Mouse (Mus musculus) spleen, embryonic (tissue): Measurements from ENCODE around the gene Cdk17.

Experiments used
- CTCF ChIA-PET: fragments of 350-600 bp; sonication (Branson Sonifier 250); formaldehyde crosslinking; loops from one replicate; lab custom pipeline; 2022; lab: Charles Lee

The Cdk17 gene

GRCm38 (mm10) chr10:93165416-93166381, 5.0 kb downstream of the Cdk17 start:
- CTCF ChIA-PET: interaction anchor here (0.7 kb wide), 1 partner anchor 112 kb away, joined by 3 read pairs; no protein-coding TSS in a partner anchor

GRCm38 (mm10) chr10:93166382-93166769, 5.7 kb downstream of the Cdk17 start:
- CTCF ChIA-PET: no interaction called here

GRCm38 (mm10) chr10:93167311-93167710, 6.6 kb downstream of the Cdk17 start:
- CTCF ChIA-PET: interaction anchor here (0.6 to 0.8 kb wide), 5 partner anchors 13 to 1694 kb away, joined by 3 to 14 read pairs (median 5); no protein-coding TSS in a partner anchor

- CTCF ChIA-PET: interaction anchor here (0.8 kb wide), 1 partner anchor 12 kb away, joined by 3 read pairs; no protein-coding TSS in a partner anchor
These were observed 7.4 kb downstream of the Cdk17 start for GRCm38 (mm10) chr10:93168067-93168466.

GRCm38 (mm10) chr10:93171182-93171855, 10.6 kb downstream of the Cdk17 start:
- CTCF ChIA-PET: interaction anchor here (1.4 to 2.4 kb wide), 2 partner anchors 10 to 14 kb away, joined by 4 to 6 read pairs; partner anchors contain the start of gene Cdk17

GRCm38 (mm10) chr10:93177471-93177870, 16.8 kb downstream of the Cdk17 start:
- CTCF ChIA-PET: no interaction called here

- CTCF ChIA-PET: interaction anchor here (0.7 kb wide), 1 partner anchor 31 kb away, joined by 3 read pairs; no protein-coding TSS in a partner anchor
These were observed 17.2 kb downstream of the Cdk17 start for GRCm38 (mm10) chr10:93177874-93178273.

- CTCF ChIA-PET: interaction anchor here (0.7 kb wide), 1 partner anchor 30 kb away, joined by 3 read pairs; no protein-coding TSS in a partner anchor
These were observed 18.0 kb downstream of the Cdk17 start for GRCm38 (mm10) chr10:93178662-93179061.

- CTCF ChIA-PET: interaction anchor here (0.9 kb wide), 1 partner anchor 12 kb away, joined by 3 read pairs; no protein-coding TSS in a partner anchor
These were observed 19.2 kb downstream of the Cdk17 start for GRCm38 (mm10) chr10:93179669-93180460.

GRCm38 (mm10) chr10:93184351-93184976, 23.8 kb downstream of the Cdk17 start:
- CTCF ChIA-PET: interaction anchor here (0.6 to 0.7 kb wide), 2 partner anchors 98 to 506 kb away, joined by 3 to 44 read pairs; no protein-coding TSS in a partner anchor

GRCm38 (mm10) chr10:93188440-93188999, 27.8 kb downstream of the Cdk17 start:
- CTCF ChIA-PET: no interaction called here

- CTCF ChIA-PET: interaction anchor here (0.6 kb wide), 1 partner anchor 29 kb away, joined by 3 read pairs; no protein-coding TSS in a partner anchor
These were observed 30.0 kb downstream of the Cdk17 start for GRCm38 (mm10) chr10:93190475-93191262.

- CTCF ChIA-PET: no interaction called here
These were observed 36.4 kb downstream of the Cdk17 start for GRCm38 (mm10) chr10:93197092-93197491.

- CTCF ChIA-PET: no interaction called here
These were observed 38.3 kb downstream of the Cdk17 start for GRCm38 (mm10) chr10:93198958-93199357.

GRCm38 (mm10) chr10:93201846-93202458, 41.3 kb downstream of the Cdk17 start:
- CTCF ChIA-PET: no interaction called here

- CTCF ChIA-PET: interaction anchor here (0.6 kb wide), 1 partner anchor 82 kb away, joined by 3 read pairs; no protein-coding TSS in a partner anchor
These were observed 44.7 kb downstream of the Cdk17 start for GRCm38 (mm10) chr10:93205287-93205956.

- CTCF ChIA-PET: interaction anchor here (0.6 kb wide), 1 partner anchor 25 kb away, joined by 4 read pairs; no protein-coding TSS in a partner anchor
These were observed 46.5 kb downstream of the Cdk17 start for GRCm38 (mm10) chr10:93207176-93207575.

- CTCF ChIA-PET: no interaction called here
These were observed 52.0 kb downstream of the Cdk17 start for GRCm38 (mm10) chr10:93212699-93213098.
